Mouse (Mus musculus) CH12.LX (cell line): Measurements from ENCODE around the gene Arhgef39. TPM values are rescaled to one million over a fixed set of nuclear protein-coding genes. Genes with fewer than 3 reads are reported as not detected.

Experiments used
- DNase-seq: peaks from one replicate; pipeline ENCODE4 v3.0.0-alpha.2; 2013; ENCODE audit errors: extremely low read depth
- H3K27ac ChIP-seq: 2 replicates; pipeline ENCODE4 v1.5.1; 2012; ENCODE audit warnings: low read depth, mild to moderate bottlenecking, control low read depth, moderate library complexity; ENCODE audit not compliant: insufficient read depth
- H3K27me3 ChIP-seq: replicated peaks from 2 replicates; pipeline ENCODE3; 2012; ENCODE audit warnings: inconsistent platforms
- H3K36me3 ChIP-seq, 2 experiments: replicated peaks in 1 of 2; 2 replicates each; pipeline versions ENCODE3 to v1.6.1; 2012; ENCODE audit warnings: inconsistent platforms in 1 of 2, low read length in 1 of 2, mild to moderate bottlenecking in 1 of 2, mixed read lengths in 1 of 2, moderate library complexity in 1 of 2; ENCODE audit not compliant: control insufficient read depth in 1 of 2, insufficient read depth in 1 of 2
- H3K4me1 ChIP-seq, 2 experiments: 2 replicates each; pipeline ENCODE4 v1.6.1; 2012; ENCODE audit warnings: inconsistent platforms in 1 of 2, moderate library complexity in 1 of 2; ENCODE audit not compliant: insufficient read depth in 2 of 2, control insufficient read depth in 1 of 2
- H3K4me2 ChIP-seq: 2 replicates; pipeline ENCODE4 v1.6.1; 2012; ENCODE audit warnings: low read depth, mild to moderate bottlenecking, control low read depth; ENCODE audit not compliant: poor library complexity, insufficient read depth, severe bottlenecking
- H3K4me3 ChIP-seq, 3 experiments: fragments of 150-350 bp in 1 of 3; sonication (generic) in 1 of 3; replicated peaks in 1 of 3; 2 replicates each; pipeline versions ENCODE3 to v1.5.1; 2011 to 2012; ENCODE audit warnings: low read depth in 2 of 3, low read length in 2 of 3, mild to moderate bottlenecking in 2 of 3, moderate library complexity in 2 of 3, control low read depth in 1 of 3, improper control_type of control experiment in 1 of 3, inconsistent platforms in 1 of 3, mixed read lengths in 1 of 3; ENCODE audit not compliant: poor library complexity in 1 of 3
- H3K79me2 ChIP-seq: replicated peaks from 2 replicates; pipeline ENCODE4 v1.6.1; 2012; ENCODE audit warnings: mild to moderate bottlenecking, moderate library complexity; ENCODE audit not compliant: control insufficient read depth, poor library complexity, insufficient read depth, severe bottlenecking; ENCODE audit errors: extremely low read depth
- H3K9ac ChIP-seq: 2 replicates; pipeline ENCODE4 v1.6.1; 2012; ENCODE audit warnings: low read depth, mild to moderate bottlenecking, control low read depth, moderate library complexity; ENCODE audit not compliant: insufficient read depth
- H3K9me3 ChIP-seq: replicated peaks from 2 replicates; pipeline ENCODE3; 2012; ENCODE audit warnings: low read length, inconsistent platforms, mixed read lengths
- BHLHE40 ChIP-seq: IDR thresholded peaks from 2 replicates; pipeline ENCODE4 v1.6.1; 2011; ENCODE audit warnings: mild to moderate bottlenecking, low read depth, low read length, improper control_type of control experiment
- CTCF ChIP-seq, 2 experiments: IDR thresholded peaks in 1 of 2; conservative IDR thresholded peaks in 1 of 2; 2 replicates each; pipeline ENCODE4 v1.5.1; 2011 to 2012; ENCODE audit warnings: low read depth in 2 of 2, low read length in 2 of 2, improper control_type of control experiment in 1 of 2, inconsistent platforms in 1 of 2, mild to moderate bottlenecking in 1 of 2, moderate library complexity in 1 of 2
- E2F4 ChIP-seq: IDR thresholded peaks from 2 replicates; pipeline ENCODE4 v1.6.1; 2011; ENCODE audit warnings: low read depth, low read length, improper control_type of control experiment; ENCODE audit not compliant: insufficient replicate concordance
- EP300 ChIP-seq: IDR thresholded peaks from 2 replicates; pipeline ENCODE4 v1.6.1; 2011; ENCODE audit warnings: low read length, improper control_type of control experiment
- GABPA ChIP-seq: IDR thresholded peaks from 2 replicates; pipeline ENCODE4 v1.6.1; 2012; ENCODE audit warnings: low read depth, low read length, improper control_type of control experiment, inconsistent platforms; ENCODE audit not compliant: insufficient replicate concordance
- IRF4 ChIP-seq: IDR thresholded peaks from 2 replicates; pipeline ENCODE4 v1.6.1; 2014; ENCODE audit warnings: low read depth, mild to moderate bottlenecking, inconsistent platforms, low read length, improper control_type of control experiment
- KAT2A ChIP-seq: IDR thresholded peaks from 2 replicates; pipeline ENCODE4 v1.6.1; 2012; ENCODE audit warnings: low read length, improper control_type of control experiment, inconsistent platforms; ENCODE audit not compliant: insufficient replicate concordance
- MAX ChIP-seq: IDR thresholded peaks from 2 replicates; pipeline ENCODE4 v1.6.1; 2011; ENCODE audit warnings: low read length, improper control_type of control experiment
- MAZ ChIP-seq: IDR thresholded peaks from 2 replicates; pipeline ENCODE4 v1.6.1; 2012; ENCODE audit warnings: low read depth, mild to moderate bottlenecking, inconsistent platforms, low read length, improper control_type of control experiment, moderate library complexity
- MXI1 ChIP-seq: IDR thresholded peaks from 2 replicates; pipeline ENCODE4 v1.6.1; 2011; ENCODE audit warnings: mild to moderate bottlenecking, low read depth, low read length, improper control_type of control experiment
- MYC ChIP-seq: IDR thresholded peaks from 2 replicates; pipeline ENCODE4 v1.6.1; 2011; ENCODE audit warnings: low read depth, mild to moderate bottlenecking, improper control_type of control experiment, low read length
- NELFE ChIP-seq: IDR thresholded peaks from 2 replicates; pipeline ENCODE4 v1.6.1; 2011; ENCODE audit warnings: low read depth, low read length, improper control_type of control experiment
- NRF1 ChIP-seq: IDR thresholded peaks from 2 replicates; pipeline ENCODE4 v1.6.1; 2014; ENCODE audit warnings: low read depth, mild to moderate bottlenecking, inconsistent platforms, low read length, improper control_type of control experiment, moderate library complexity
- PAX5 ChIP-seq: IDR thresholded peaks from 2 replicates; pipeline ENCODE4 v1.6.1; 2012; ENCODE audit warnings: low read length, inconsistent platforms, mixed read lengths
- POLR2AphosphoS2 ChIP-seq: IDR thresholded peaks from 2 replicates; pipeline ENCODE4 v1.6.1; 2011; ENCODE audit warnings: low read depth, low read length, improper control_type of control experiment
- RCOR1 ChIP-seq: conservative IDR thresholded peaks from 2 replicates; pipeline ENCODE4 v1.6.1; 2012; ENCODE audit warnings: low read depth, mild to moderate bottlenecking, inconsistent platforms, low read length, improper control_type of control experiment
- SIN3A ChIP-seq: IDR thresholded peaks from 2 replicates; pipeline ENCODE4 v1.6.1; 2012; ENCODE audit warnings: low read length, improper control_type of control experiment, inconsistent platforms
- SMC3 ChIP-seq: IDR thresholded peaks from 2 replicates; pipeline ENCODE4 v1.6.1; 2011; ENCODE audit warnings: low read depth, low read length, improper control_type of control experiment
- TBP ChIP-seq: conservative IDR thresholded peaks from 2 replicates; pipeline ENCODE4 v1.6.1; 2011; ENCODE audit warnings: low read depth, low read length, improper control_type of control experiment
- TCF12 ChIP-seq: IDR thresholded peaks from 2 replicates; pipeline ENCODE4 v1.6.1; 2014; ENCODE audit warnings: low read depth, mild to moderate bottlenecking, inconsistent platforms, low read length, improper control_type of control experiment
- USF2 ChIP-seq: conservative IDR thresholded peaks from 2 replicates; pipeline ENCODE4 v1.6.1; 2011; ENCODE audit warnings: low read depth, low read length, improper control_type of control experiment
- ZC3H11A ChIP-seq: IDR thresholded peaks from 2 replicates; pipeline ENCODE4 v1.6.1; 2012; ENCODE audit warnings: low read depth, mild to moderate bottlenecking, inconsistent platforms, low read length, improper control_type of control experiment
- ZMIZ1 ChIP-seq: IDR thresholded peaks from 2 replicates; pipeline ENCODE4 v1.6.1; 2012; ENCODE audit warnings: low read depth, mild to moderate bottlenecking, inconsistent platforms, low read length, improper control_type of control experiment
- ZNF384 ChIP-seq: IDR thresholded peaks from 2 replicates; pipeline ENCODE4 v1.6.1; 2012; ENCODE audit warnings: low read depth, low read length, improper control_type of control experiment, inconsistent platforms
- dilution Hi-C: fragments of 300-500 bp; cut with MboI; formaldehyde crosslinking; loops from 2 replicates; pipeline ENCODE4 v1.14.3; 2020; ENCODE audit warnings: low sequenced_read_pairs; ENCODE audit not compliant: extremely low pct_unique_long_range_greater_than_20kb, extremely low pct_ligation_motif_present
- in situ Hi-C: fragments of 300-500 bp; cut with MboI; formaldehyde crosslinking; loops from 3 replicates; pipeline ENCODE4 v1.14.3; 2019; ENCODE audit warnings: low sequenced_read_pairs, low pct_ligation_motif_present, low pct_unique_long_range_greater_than_20kb, mixed read lengths
- polyA plus RNA-seq: library from polyadenylated mRNA; unstranded; fragments of >175 nt; gene quantifications from 2 replicates; pipeline ENCODE4 v1.2.1, GENCODE M21; 2012; ENCODE audit warnings: low read depth; ENCODE audit not compliant: insufficient read length
- total RNA-seq, 2 experiments: library from RNA; depleted of rRNA; stranded (reverse); fragments of 300-350 nt in 1 of 2; fragments of >200 nt in 1 of 2; gene quantifications; 2 replicates each; pipeline ENCODE4 v1.2.3; 2012 to 2014

Gene Arhgef39
- total and polyA plus RNA-seq, 3 experiments: 4.8 to 7.5 (median 7.1) TPM

DNA sequence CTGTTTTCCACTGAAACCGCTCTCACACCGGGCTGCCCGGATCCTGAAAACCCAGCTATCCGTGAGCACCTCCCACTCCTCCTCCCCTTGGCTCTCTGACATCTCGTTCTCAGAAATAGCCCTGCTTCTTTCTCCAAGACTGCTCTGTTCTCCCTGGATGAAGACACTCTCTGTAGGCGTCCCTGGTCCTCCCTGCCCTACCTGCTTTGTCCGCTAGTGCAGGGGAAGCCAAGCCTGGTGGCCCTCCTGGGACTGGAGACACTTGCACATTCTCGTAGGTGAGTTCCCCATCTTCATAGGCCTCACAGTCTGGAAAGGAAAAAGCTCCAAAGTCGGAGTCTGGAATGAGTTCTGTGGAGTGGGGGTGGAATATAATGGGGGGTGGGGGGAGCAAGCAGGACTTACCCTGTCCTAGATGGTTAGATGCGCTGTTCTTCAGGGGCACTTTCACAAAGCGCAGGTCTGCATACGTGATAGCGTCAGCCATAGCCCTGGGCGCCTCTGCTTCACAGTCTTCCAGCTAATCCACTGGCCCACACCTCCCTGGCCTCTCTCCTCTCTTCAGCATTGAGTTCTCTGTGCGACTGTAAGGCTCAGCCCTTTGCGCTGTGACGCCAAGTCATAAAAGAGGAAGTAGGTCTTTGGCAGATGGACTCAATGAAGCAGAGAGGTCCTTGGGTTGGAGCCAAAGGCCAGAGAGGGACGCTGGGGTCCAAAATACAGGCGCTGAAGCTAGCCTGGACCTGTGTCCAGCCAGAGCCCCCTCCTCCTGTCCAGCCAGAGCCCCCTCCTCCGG lies 45.3 kb downstream of the Arhgef39 start, which contains the start of gene Cd72 (continued):
- TF ChIP-seq KAT2A (no peak), IRF4 (peak; percentile 50; the same call in 1 of the 2 replicates), EP300 (peak; percentile 87), ZMIZ1 (0 out of 2 replicates have a peak, but pooled peaks have one; percentile 25), TBP (peak; percentile 68), MXI1 (no peak; the same call in 1 of the 2 replicates), ZNF384 (no peak), E2F4 (no peak), PAX5 (no peak), SIN3A (peak; percentile 78), MYC (no peak), CTCF (conservative IDR thresholded peaks at IDR 0.05 in 1 of 2, IDR thresholded peaks at IDR 0.05 in 1 of 2; ENCODE audit: low read depth in 2 of 2, low read length in 2 of 2) (peak; percentile 12 to 15; a peak in 2 of 4 replicates), SMC3 (peak; percentile 3; the same call in 1 of the 2 replicates)

DNA sequence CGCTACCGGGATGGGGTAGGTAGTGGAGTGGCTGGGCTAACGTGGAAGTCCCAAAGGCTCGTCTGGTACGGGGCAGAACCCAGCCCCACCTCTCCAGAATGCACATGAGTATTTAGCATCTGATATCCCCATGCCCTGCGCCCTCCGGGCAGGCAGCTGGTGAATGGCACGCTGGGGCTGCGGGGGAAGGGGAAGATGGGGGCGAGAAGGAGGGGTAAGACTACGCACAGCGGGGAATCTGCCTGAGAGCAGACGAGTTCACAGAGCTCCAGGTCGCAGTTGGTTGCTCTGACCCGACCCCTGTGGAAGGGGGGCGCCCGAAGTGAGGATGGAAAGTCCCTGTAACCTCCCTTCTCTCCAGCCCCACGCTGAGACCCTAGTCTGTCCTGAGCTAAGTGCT lies 46.1 kb downstream of the Arhgef39 start:
- no peak for TF ChIP-seq SMC3
- no peak for TF ChIP-seq RCOR1
- TF ChIP-seq MAX: no peak
- TF ChIP-seq ZNF384: no peak
- TF ChIP-seq E2F4: no peak
- peak; percentile 25; the same call in 1 of the 2 replicates for TF ChIP-seq MAZ
- no peak; the same call in 1 of the 2 replicates for TF ChIP-seq BHLHE40
- no peak for TF ChIP-seq TCF12
- TF ChIP-seq NELFE: 0 out of 2 replicates have a peak, but pooled peaks have one; percentile 22
- TF ChIP-seq NRF1: 0 out of 2 replicates have a peak, but pooled peaks have one; percentile 9
- no peak for TF ChIP-seq POLR2AphosphoS2
- TF ChIP-seq USF2: no peak
- TF ChIP-seq GABPA: no peak
- no peak for TF ChIP-seq ZC3H11A
- TF ChIP-seq MYC: no peak
- Histone ChIP-seq H3K4me3 (peak overlapping the region; percentile 55 to 69 (median 60)), H3K79me2 (no peaks in the 10 kb centered on the region), H3K4me1 (peaks cover 21 to 63% of the 10 kb centered on the region in 2 experiments), H3K9me3 (peaks cover 9% of the 10 kb centered on the region), H3K36me3 (peaks cover 0 to 40% of the 10 kb centered on the region in 2 experiments), H3K27ac (no peak overlapping the region), H3K4me2 (peak overlapping the region; percentile 95), H3K9ac (no peak overlapping the region), H3K27me3 (no peaks in the 10 kb centered on the region)
- in situ Hi-C loops (no loop called here), dilution Hi-C loops (no loop called here)
- DNase-seq: no peak
